Mouse (Mus musculus) CH12.LX (cell line): ENCODE measurements around the gene Sept4. TPM values are rescaled to one million over a fixed set of nuclear protein-coding genes. Genes with fewer than 3 reads are reported as not detected.

Experiments used
- DNase-seq: peaks from one replicate; pipeline ENCODE4 v3.0.0-alpha.2; 2013; ENCODE audit errors: extremely low read depth
- H3K27ac ChIP-seq: 2 replicates; pipeline ENCODE4 v1.5.1; 2012; ENCODE audit warnings: low read depth, mild to moderate bottlenecking, control low read depth, moderate library complexity; ENCODE audit not compliant: insufficient read depth
- H3K27me3 ChIP-seq: replicated peaks from 2 replicates; pipeline ENCODE3; 2012; ENCODE audit warnings: inconsistent platforms
- H3K36me3 ChIP-seq, 2 experiments: replicated peaks in 1 of 2; 2 replicates each; pipeline versions ENCODE3 to v1.6.1; 2012; ENCODE audit warnings: inconsistent platforms in 1 of 2, low read length in 1 of 2, mild to moderate bottlenecking in 1 of 2, mixed read lengths in 1 of 2, moderate library complexity in 1 of 2; ENCODE audit not compliant: control insufficient read depth in 1 of 2, insufficient read depth in 1 of 2
- H3K4me1 ChIP-seq, 2 experiments: 2 replicates each; pipeline ENCODE4 v1.6.1; 2012; ENCODE audit warnings: inconsistent platforms in 1 of 2, moderate library complexity in 1 of 2; ENCODE audit not compliant: insufficient read depth in 2 of 2, control insufficient read depth in 1 of 2
- H3K4me2 ChIP-seq: 2 replicates; pipeline ENCODE4 v1.6.1; 2012; ENCODE audit warnings: low read depth, mild to moderate bottlenecking, control low read depth; ENCODE audit not compliant: poor library complexity, insufficient read depth, severe bottlenecking
- H3K4me3 ChIP-seq, 3 experiments: fragments of 150-350 bp in 1 of 3; sonication (generic) in 1 of 3; replicated peaks in 1 of 3; 2 replicates each; pipeline versions ENCODE3 to v1.5.1; 2011 to 2012; ENCODE audit warnings: low read depth in 2 of 3, low read length in 2 of 3, mild to moderate bottlenecking in 2 of 3, moderate library complexity in 2 of 3, control low read depth in 1 of 3, improper control_type of control experiment in 1 of 3, inconsistent platforms in 1 of 3, mixed read lengths in 1 of 3; ENCODE audit not compliant: poor library complexity in 1 of 3
- H3K79me2 ChIP-seq: replicated peaks from 2 replicates; pipeline ENCODE4 v1.6.1; 2012; ENCODE audit warnings: mild to moderate bottlenecking, moderate library complexity; ENCODE audit not compliant: control insufficient read depth, poor library complexity, insufficient read depth, severe bottlenecking; ENCODE audit errors: extremely low read depth
- H3K9ac ChIP-seq: 2 replicates; pipeline ENCODE4 v1.6.1; 2012; ENCODE audit warnings: low read depth, mild to moderate bottlenecking, control low read depth, moderate library complexity; ENCODE audit not compliant: insufficient read depth
- H3K9me3 ChIP-seq: replicated peaks from 2 replicates; pipeline ENCODE3; 2012; ENCODE audit warnings: low read length, inconsistent platforms, mixed read lengths
- BHLHE40 ChIP-seq: IDR thresholded peaks from 2 replicates; pipeline ENCODE4 v1.6.1; 2011; ENCODE audit warnings: mild to moderate bottlenecking, low read depth, low read length, improper control_type of control experiment
- CTCF ChIP-seq, 2 experiments: IDR thresholded peaks in 1 of 2; conservative IDR thresholded peaks in 1 of 2; 2 replicates each; pipeline ENCODE4 v1.5.1; 2011 to 2012; ENCODE audit warnings: low read depth in 2 of 2, low read length in 2 of 2, improper control_type of control experiment in 1 of 2, inconsistent platforms in 1 of 2, mild to moderate bottlenecking in 1 of 2, moderate library complexity in 1 of 2
- E2F4 ChIP-seq: IDR thresholded peaks from 2 replicates; pipeline ENCODE4 v1.6.1; 2011; ENCODE audit warnings: low read depth, low read length, improper control_type of control experiment; ENCODE audit not compliant: insufficient replicate concordance
- GABPA ChIP-seq: IDR thresholded peaks from 2 replicates; pipeline ENCODE4 v1.6.1; 2012; ENCODE audit warnings: low read depth, low read length, improper control_type of control experiment, inconsistent platforms; ENCODE audit not compliant: insufficient replicate concordance
- HCFC1 ChIP-seq: IDR thresholded peaks from 2 replicates; pipeline ENCODE4 v1.6.1; 2012; ENCODE audit warnings: low read depth, mild to moderate bottlenecking, inconsistent platforms, low read length, improper control_type of control experiment
- IRF4 ChIP-seq: IDR thresholded peaks from 2 replicates; pipeline ENCODE4 v1.6.1; 2014; ENCODE audit warnings: low read depth, mild to moderate bottlenecking, inconsistent platforms, low read length, improper control_type of control experiment
- JUND ChIP-seq: conservative IDR thresholded peaks from 2 replicates; pipeline ENCODE4 v1.6.1; 2011; ENCODE audit warnings: low read depth, low read length, improper control_type of control experiment
- POLR2AphosphoS2 ChIP-seq: IDR thresholded peaks from 2 replicates; pipeline ENCODE4 v1.6.1; 2011; ENCODE audit warnings: low read depth, low read length, improper control_type of control experiment
- RAD21 ChIP-seq: IDR thresholded peaks from 2 replicates; pipeline ENCODE4 v1.6.1; 2011; ENCODE audit warnings: low read depth, mild to moderate bottlenecking, low read length, improper control_type of control experiment, moderate library complexity
- SIN3A ChIP-seq: IDR thresholded peaks from 2 replicates; pipeline ENCODE4 v1.6.1; 2012; ENCODE audit warnings: low read length, improper control_type of control experiment, inconsistent platforms
- SMC3 ChIP-seq: IDR thresholded peaks from 2 replicates; pipeline ENCODE4 v1.6.1; 2011; ENCODE audit warnings: low read depth, low read length, improper control_type of control experiment
- USF1 ChIP-seq: IDR thresholded peaks from 2 replicates; pipeline ENCODE4 v1.6.1; 2014; ENCODE audit warnings: low read depth, mild to moderate bottlenecking, inconsistent platforms, low read length, improper control_type of control experiment
- USF2 ChIP-seq: conservative IDR thresholded peaks from 2 replicates; pipeline ENCODE4 v1.6.1; 2011; ENCODE audit warnings: low read depth, low read length, improper control_type of control experiment
- dilution Hi-C: fragments of 300-500 bp; cut with MboI; formaldehyde crosslinking; loops from 2 replicates; pipeline ENCODE4 v1.14.3; 2020; ENCODE audit warnings: low sequenced_read_pairs; ENCODE audit not compliant: extremely low pct_unique_long_range_greater_than_20kb, extremely low pct_ligation_motif_present
- in situ Hi-C: fragments of 300-500 bp; cut with MboI; formaldehyde crosslinking; loops from 3 replicates; pipeline ENCODE4 v1.14.3; 2019; ENCODE audit warnings: low sequenced_read_pairs, low pct_ligation_motif_present, low pct_unique_long_range_greater_than_20kb, mixed read lengths
- polyA plus RNA-seq: library from polyadenylated mRNA; unstranded; fragments of >175 nt; gene quantifications from 2 replicates; pipeline ENCODE4 v1.2.1, GENCODE M21; 2012; ENCODE audit warnings: low read depth; ENCODE audit not compliant: insufficient read length
- total RNA-seq, 2 experiments: library from RNA; depleted of rRNA; stranded (reverse); fragments of 300-350 nt in 1 of 2; fragments of >200 nt in 1 of 2; gene quantifications; 2 replicates each; pipeline ENCODE4 v1.2.3; 2012 to 2014

Gene Sept4
- total and polyA plus RNA-seq, 3 experiments: 0.32 to 1.7 (median 1.5) TPM

GRCm38 (mm10) chr11:87527990-87528389 lies 40.7 kb upstream of the Sept4 start:
- H3K27me3 ChIP-seq: no peaks in the 10 kb centered on the region
- peak; percentile 52 for DNase-seq
- no peak overlapping the region for H3K9ac ChIP-seq
- H3K79me2 ChIP-seq: no peaks in the 10 kb centered on the region
- dilution Hi-C loops: no loop called here
- in situ Hi-C loops: no loop called here
- no peaks in the 10 kb centered on the region for H3K9me3 ChIP-seq
- TF ChIP-seq JUND (no peak), RAD21 (peak; percentile 45), USF2 (no peak), SMC3 (peak; percentile 30), CTCF (conservative IDR thresholded peaks at IDR 0.05 in 1 of 2, IDR thresholded peaks at IDR 0.05 in 1 of 2; ENCODE audit: low read depth in 2 of 2, low read length in 2 of 2) (peak; percentile 64 to 65; a peak in 3 of 4 replicates)
- no peak overlapping the region for H3K27ac ChIP-seq
- no peaks in the 10 kb centered on the region for H3K36me3 ChIP-seq
- H3K4me3 ChIP-seq: no peak overlapping the region
- no peak overlapping the region for H3K4me2 ChIP-seq
- H3K4me1 ChIP-seq: peaks cover 7 to 40% of the 10 kb centered on the region in 2 experiments

- TF ChIP-seq BHLHE40 (no peak), HCFC1 (no peak), CTCF (conservative IDR thresholded peaks at IDR 0.05 in 1 of 2, IDR thresholded peaks at IDR 0.05 in 1 of 2; ENCODE audit: low read depth in 2 of 2, low read length in 2 of 2) (peak; percentile 46 to 71), SIN3A (no peak), RAD21 (peak; percentile 52), SMC3 (peak; percentile 23; the same call in 1 of the 2 replicates), IRF4 (no peak), GABPA (no peak), POLR2AphosphoS2 (no peak)
- Histone ChIP-seq H3K4me3 (no peak overlapping the region), H3K27me3 (no peaks in the 10 kb centered on the region), H3K4me1 (peaks cover 5 to 15% of the 10 kb centered on the region in 2 experiments), H3K79me2 (no peaks in the 10 kb centered on the region), H3K36me3 (no peaks in the 10 kb centered on the region), H3K9me3 (no peaks in the 10 kb centered on the region), H3K4me2 (no peak overlapping the region), H3K9ac (no peak overlapping the region), H3K27ac (no peak overlapping the region)
- in situ Hi-C loops: no loop called here
- DNase-seq: peak; percentile 43
- dilution Hi-C loops: no loop called here
Measured at GRCm38 (mm10) chr11:87531695-87532094, 37.0 kb upstream of the Sept4 start.

- no peak for DNase-seq
- peak; percentile 12; the same call in 1 of the 2 replicates for TF ChIP-seq USF1
- peak; percentile 46; the same call in 1 of the 2 replicates for TF ChIP-seq BHLHE40
- no peak for TF ChIP-seq E2F4
- TF ChIP-seq, all 38 proteins: peak for 2
- no peak overlapping the region for H3K4me3 ChIP-seq
- H3K27ac ChIP-seq: no peak overlapping the region
- H3K9ac ChIP-seq: no peak overlapping the region
- H3K4me2 ChIP-seq: no peak overlapping the region; the same call in 1 of the 2 replicates
- dilution Hi-C loops (no loop called here), in situ Hi-C loops (no loop called here)
- H3K9me3 ChIP-seq: peaks cover 2% of the 10 kb centered on the region
- no peaks in the 10 kb centered on the region for H3K79me2 ChIP-seq
- no peaks in the 10 kb centered on the region for H3K27me3 ChIP-seq
- H3K4me1 ChIP-seq: peaks cover 3 to 17% of the 10 kb centered on the region in 2 experiments; a peak in 3 of 4 replicates
- H3K36me3 ChIP-seq: no peaks in the 10 kb centered on the region
Measured at GRCm38 (mm10) chr11:87542285-87542684, 26.4 kb upstream of the Sept4 start.
